Comparison of ENCODE assay signal across 19 mouse cellular contexts in genomic region chr8:42973619-42974539, GRCm38 (mm10).
DNase-seq lines count a peak whose midpoint lies in the region; ATAC-seq lines count a peak whose summit lies in the region.
"Had no signal": no experiment of that assay in that cellular context is flagged by ENCODE, and none has a peak within 500 bp of the region (broad histone marks: within the 10 kb centered on the region; RNA-seq: fewer than 3 reads in every experiment).

No protein-coding gene starts in this region.

- 70% methylated on average over 18 of the region's 18 CpGs for WGBS in neural tube, embryonic 14.5 days
- WGBS in neural tube, embryonic 15.5 days: 65% methylated on average over 18 of the region's 18 CpGs
- 21% methylated on average over 18 of the region's 18 CpGs for WGBS in forebrain, embryonic 14.5 days
- WGBS in hindbrain, embryonic 16.5 days: 54% methylated on average over 18 of the region's 18 CpGs
- 79% methylated on average over 18 of the region's 18 CpGs for WGBS in heart, embryonic 10.5 days

- H3K4me2 ChIP-seq in neural tube, embryonic 14.5 days (ENCODE audit: low read depth, low read length): no peak overlapping the region
- H3K4me2 ChIP-seq in neural tube, embryonic 15.5 days: no peak overlapping the region
- peak overlapping the region; percentile 24; the same call in 1 of the 2 replicates for H3K4me2 ChIP-seq in forebrain, embryonic 14.5 days (ENCODE audit: low read length)
- H3K4me2 ChIP-seq in hindbrain, embryonic 16.5 days (ENCODE audit: low read length): no peak overlapping the region
- H3K4me2 ChIP-seq: embryonic facial prominence, embryonic 15.5 days; heart, embryonic 11.5 days; neural tube, embryonic 13.5 days; stomach, embryonic 15.5 days had no signal

- ATAC-seq in neural tube, embryonic 14.5 days (ENCODE audit: low read depth): peak; percentile 41; the same call in 1 of the 2 replicates
- no peak for ATAC-seq in neural tube, embryonic 15.5 days (ENCODE audit: low FRiP score)
- peak; percentile 82 for ATAC-seq in forebrain, embryonic 14.5 days
- peak; percentile 58 for ATAC-seq in hindbrain, embryonic 16.5 days
- ATAC-seq: liver, postnatal 0 days had no signal

- H3K27ac ChIP-seq in neural tube, embryonic 14.5 days (ENCODE audit: low read depth, low read length): no peak overlapping the region
- H3K27ac ChIP-seq in neural tube, embryonic 15.5 days (replicated peaks): no peak overlapping the region
- H3K27ac ChIP-seq in forebrain, embryonic 14.5 days (ENCODE audit: low read depth, low read length): no peak overlapping the region
- H3K27ac ChIP-seq in hindbrain, embryonic 16.5 days (ENCODE audit: low read depth, low read length): no peak overlapping the region
- no peak overlapping the region for H3K27ac ChIP-seq in heart, embryonic 10.5 days
- H3K27ac ChIP-seq: embryonic facial prominence, embryonic 15.5 days; limb, embryonic 10.5 days; neural tube, embryonic 13.5 days; stomach, embryonic 15.5 days had no signal

- peak; percentile 68 for DNase-seq in forebrain, embryonic 14.5 days (ENCODE audit: low spot score)
- DNase-seq in urinary bladder, postnatal 36 days (ENCODE audit: low spot score in 2 of 2): no peak
- DNase-seq in testis, postnatal 14 days (ENCODE audit: low spot score): no peak
- DNase-seq in heart, embryonic 10.5 days (ENCODE audit: low spot score): no peak
- DNase-seq: heart, postnatal 10 days; kidney, adult 8-10 months; kidney, postnatal 14 days; liver, postnatal 0 days; lung, postnatal 14 days; right cerebral cortex, postnatal 25 days; thymus, adult 2 months had no signal

- no peaks in the 10 kb centered on the region for H3K9me3 ChIP-seq in neural tube, embryonic 14.5 days (ENCODE audit: control insufficient read depth, low read length)
- no peaks in the 10 kb centered on the region for H3K9me3 ChIP-seq in neural tube, embryonic 15.5 days (replicated peaks)
- no peaks in the 10 kb centered on the region for H3K9me3 ChIP-seq in forebrain, embryonic 14.5 days (replicated peaks; ENCODE audit: control insufficient read depth, low read length)
- H3K9me3 ChIP-seq in hindbrain, embryonic 16.5 days (ENCODE audit: control insufficient read depth, low read length): no peaks in the 10 kb centered on the region
- no peaks in the 10 kb centered on the region for H3K9me3 ChIP-seq in heart, embryonic 10.5 days
- H3K9me3 ChIP-seq: embryonic facial prominence, embryonic 15.5 days; limb, embryonic 10.5 days; neural tube, embryonic 13.5 days; stomach, embryonic 15.5 days had no signal

- H3K9ac ChIP-seq in neural tube, embryonic 14.5 days (replicated peaks; ENCODE audit: low read depth, low read length): no peak overlapping the region
- H3K9ac ChIP-seq in neural tube, embryonic 15.5 days (replicated peaks): no peak overlapping the region
- no peak overlapping the region for H3K9ac ChIP-seq in forebrain, embryonic 14.5 days (ENCODE audit: low read length)
- H3K9ac ChIP-seq in hindbrain, embryonic 16.5 days (ENCODE audit: low read depth, low read length): no peak overlapping the region
- H3K9ac ChIP-seq: embryonic facial prominence, embryonic 15.5 days; liver, postnatal 0 days; neural tube, embryonic 13.5 days; stomach, embryonic 15.5 days had no signal

- no peaks in the 10 kb centered on the region for H3K36me3 ChIP-seq in neural tube, embryonic 14.5 days (ENCODE audit: control insufficient read depth, insufficient read depth, low read length)
- no peaks in the 10 kb centered on the region for H3K36me3 ChIP-seq in neural tube, embryonic 15.5 days
- H3K36me3 ChIP-seq in forebrain, embryonic 14.5 days (ENCODE audit: control insufficient read depth, insufficient read depth, low read length): no peaks in the 10 kb centered on the region
- H3K36me3 ChIP-seq in hindbrain, embryonic 16.5 days (ENCODE audit: control insufficient read depth, insufficient read depth, low read length): no peaks in the 10 kb centered on the region
- no peaks in the 10 kb centered on the region for H3K36me3 ChIP-seq in heart, embryonic 10.5 days
- H3K36me3 ChIP-seq: embryonic facial prominence, embryonic 15.5 days; limb, embryonic 10.5 days; neural tube, embryonic 13.5 days; stomach, embryonic 15.5 days had no signal

- no peaks in the 10 kb centered on the region for H3K4me1 ChIP-seq in neural tube, embryonic 14.5 days (ENCODE audit: control insufficient read depth, insufficient read depth, low read length)
- H3K4me1 ChIP-seq in neural tube, embryonic 15.5 days: no peaks in the 10 kb centered on the region
- no peaks in the 10 kb centered on the region; the same call in 1 of the 2 replicates for H3K4me1 ChIP-seq in forebrain, embryonic 14.5 days (ENCODE audit: control insufficient read depth, insufficient read depth, low read length)
- H3K4me1 ChIP-seq in hindbrain, embryonic 16.5 days (ENCODE audit: control insufficient read depth, insufficient read depth, low read depth, low read length): no peaks in the 10 kb centered on the region
- H3K4me1 ChIP-seq in heart, embryonic 10.5 days: no peaks in the 10 kb centered on the region
- H3K4me1 ChIP-seq: embryonic facial prominence, embryonic 15.5 days; neural tube, embryonic 13.5 days; stomach, embryonic 15.5 days had no signal

- no peak overlapping the region for H3K4me3 ChIP-seq in neural tube, embryonic 14.5 days (ENCODE audit: low read depth, low read length)
- no peak overlapping the region for H3K4me3 ChIP-seq in neural tube, embryonic 15.5 days (replicated peaks)
- no peak overlapping the region for H3K4me3 ChIP-seq in forebrain, embryonic 14.5 days (ENCODE audit: low read depth, low read length)
- H3K4me3 ChIP-seq in hindbrain, embryonic 16.5 days (ENCODE audit: low read length): no peak overlapping the region
- H3K4me3 ChIP-seq in heart, embryonic 10.5 days: no peak overlapping the region
- H3K4me3 ChIP-seq: embryonic facial prominence, embryonic 15.5 days; limb, embryonic 10.5 days; neural tube, embryonic 13.5 days; stomach, embryonic 15.5 days had no signal

- H3K27me3 ChIP-seq in neural tube, embryonic 14.5 days (ENCODE audit: control insufficient read depth, insufficient read depth, low read length): no peaks in the 10 kb centered on the region
- H3K27me3 ChIP-seq in neural tube, embryonic 15.5 days (replicated peaks): no peaks in the 10 kb centered on the region
- H3K27me3 ChIP-seq in forebrain, embryonic 14.5 days (replicated peaks; ENCODE audit: control insufficient read depth, insufficient read depth, low read length): no peaks in the 10 kb centered on the region
- no peaks in the 10 kb centered on the region for H3K27me3 ChIP-seq in hindbrain, embryonic 16.5 days (replicated peaks; ENCODE audit: control insufficient read depth, insufficient read depth, low read length)
- H3K27me3 ChIP-seq in heart, embryonic 10.5 days (ENCODE audit: insufficient read depth, poor library complexity, severe bottlenecking): no peaks in the 10 kb centered on the region
- H3K27me3 ChIP-seq: embryonic facial prominence, embryonic 15.5 days; neural tube, embryonic 13.5 days; stomach, embryonic 15.5 days had no signal
